Mouse (Mus musculus) brain, embryonic 14.5 days (tissue): ENCODE data around the gene Mb.

Source experiments
- CTCF ChIP-seq: fragments of 200-500 bp; IDR thresholded peaks from 2 replicates; pipeline ENCODE4 v1.5.1; 2012; ENCODE audit warnings: inconsistent platforms, mild to moderate bottlenecking, moderate library complexity, borderline replicate concordance; ENCODE audit not compliant: insufficient read depth, insufficient read length; ENCODE audit errors: extremely low read depth
- POLR2A ChIP-seq: fragments of 200-500 bp; IDR thresholded peaks from 2 replicates; pipeline ENCODE4 v1.6.1; 2012; ENCODE audit warnings: mild to moderate bottlenecking, inconsistent platforms, borderline replicate concordance; ENCODE audit not compliant: poor library complexity, insufficient read depth, insufficient read length, severe bottlenecking; ENCODE audit errors: extremely low read depth

GRCm38 (mm10) chr15:77019533-77019932 lies 30.9 kb downstream of the Mb start:
- no peak for TF ChIP-seq CTCF
- no peak for TF ChIP-seq POLR2A
